Mouse (Mus musculus) c-Kit-positive CD71-negative TER-119-negative erythroid progenitor cells, embryonic 14.5 days (primary cell): ENCODE results near the gene Grem1.

Experiments
- DNase-seq: peaks from one replicate; pipeline ENCODE4 v3.0.0-alpha.2; 2013; ENCODE audit warnings: low read depth

The Grem1 gene

GRCm38 (mm10) chr2:113758311-113759161 is at the start of gene Grem1:
Gene Grem1 (minus strand): TSS chr2:113758646.
- DNase-seq, result no peak

GRCm38 (mm10) chr2:113807640-113808039 is 49.2 kb upstream of the Grem1 start:
- peak; percentile 41 for DNase-seq

- no peak for DNase-seq
These were observed 48.6 kb upstream of the Grem1 start for GRCm38 (mm10) chr2:113806851-113807577.

- no peak for DNase-seq
These were observed 47.3 kb upstream of the Grem1 start for GRCm38 (mm10) chr2:113805765-113806164.

- no peak for DNase-seq
These were observed 45.3 kb upstream of the Grem1 start for GRCm38 (mm10) chr2:113803753-113804152.

GRCm38 (mm10) chr2:113800846-113801245 is 42.4 kb upstream of the Grem1 start:
- DNase-seq, result no peak

GRCm38 (mm10) chr2:113798605-113799004 is 40.2 kb upstream of the Grem1 start:
- no peak for DNase-seq

- no peak for DNase-seq
These were observed 36.7 kb upstream of the Grem1 start for GRCm38 (mm10) chr2:113795186-113795585.

- no peak for DNase-seq
These were observed 35.1 kb upstream of the Grem1 start for GRCm38 (mm10) chr2:113793521-113793920.

GRCm38 (mm10) chr2:113788821-113789387 is 30.5 kb upstream of the Grem1 start:
- DNase-seq, result no peak

- DNase-seq, result no peak
These were observed 29.4 kb upstream of the Grem1 start for GRCm38 (mm10) chr2:113787882-113788281.

GRCm38 (mm10) chr2:113784851-113785250 is 26.4 kb upstream of the Grem1 start:
- DNase-seq, result no peak

GRCm38 (mm10) chr2:113781521-113781920 is 23.1 kb upstream of the Grem1 start:
- no peak for DNase-seq

- DNase-seq, result no peak
These were observed 22.7 kb upstream of the Grem1 start for GRCm38 (mm10) chr2:113781107-113781506.

- DNase-seq, result no peak
These were observed 20.9 kb upstream of the Grem1 start for GRCm38 (mm10) chr2:113779336-113779735.

GRCm38 (mm10) chr2:113778036-113778435 is 19.6 kb upstream of the Grem1 start:
- no peak for DNase-seq

- no peak for DNase-seq
These were observed 17.9 kb upstream of the Grem1 start for GRCm38 (mm10) chr2:113776297-113776696.

GRCm38 (mm10) chr2:113774150-113774805 is 15.8 kb upstream of the Grem1 start:
- DNase-seq, result no peak

- no peak for DNase-seq
These were observed 10.3 kb upstream of the Grem1 start for GRCm38 (mm10) chr2:113768541-113769303.

GRCm38 (mm10) chr2:113765885-113766284 is 7.4 kb upstream of the Grem1 start:
- no peak for DNase-seq

GRCm38 (mm10) chr2:113764968-113765367 is 6.5 kb upstream of the Grem1 start:
- DNase-seq, result no peak
